Mouse (Mus musculus) erythroblast, adult 5-6 weeks (primary cell): ENCODE measurements around the gene H2-Ob. TPM values are rescaled to one million over a fixed set of nuclear protein-coding genes. Genes with fewer than 3 reads are reported as not detected.

ENCODE experiments used
- ATAC-seq: replicated peaks from 2 replicates; pipeline ENCODE4 v1.8.0; 2016; ENCODE audit warnings: moderate number of reproducible peaks, mild to moderate bottlenecking, moderate TSS enrichment, inconsistent platforms; ENCODE audit not compliant: poor library complexity, low FRiP score, severe bottlenecking
- total RNA-seq, 2 experiments: library from RNA; stranded (forward) in 1 of 2; stranded (reverse) in 1 of 2; fragments of 150-400 nt in 1 of 2; fragments of 200-764, 138-1000 nt in 1 of 2; gene quantifications; 2 replicates each; pipeline versions ENCODE4 v1.2.3 to v1.2.4; 2015 to 2017; ENCODE audit warnings: low replicate concordance in 2 of 2

The H2-Ob gene
- total RNA-seq, 2 experiments from 2014 or later: 1.4 to 8.1 TPM

- ATAC-seq: no peak
These were observed 31.5 kb downstream of the H2-Ob start for GRCm38 (mm10) chr17:34270230-34270629.

DNA sequence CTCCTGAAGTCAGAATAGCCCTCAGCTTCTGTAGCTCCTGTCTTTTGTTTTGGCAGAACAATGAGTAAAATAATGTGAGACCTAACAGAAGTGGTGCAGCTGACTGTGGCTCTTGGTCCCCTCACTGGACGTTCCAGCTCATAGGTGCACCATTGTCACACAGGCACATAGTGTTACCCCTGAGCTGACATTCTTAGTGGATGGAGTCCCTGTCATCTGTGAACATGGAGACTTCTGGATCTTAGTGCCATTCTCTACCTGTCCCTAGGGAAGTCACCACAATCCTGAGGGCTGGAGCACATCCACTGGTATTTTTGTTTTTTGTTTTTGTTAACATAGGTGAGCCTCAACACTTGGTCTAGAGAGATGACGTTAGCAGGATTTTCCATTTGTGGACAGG is 32.2 kb downstream of the H2-Ob start:
- no peak for ATAC-seq

- ATAC-seq: no peak
These were observed 33.4 kb downstream of the H2-Ob start for GRCm38 (mm10) chr17:34272102-34272501.

DNA sequence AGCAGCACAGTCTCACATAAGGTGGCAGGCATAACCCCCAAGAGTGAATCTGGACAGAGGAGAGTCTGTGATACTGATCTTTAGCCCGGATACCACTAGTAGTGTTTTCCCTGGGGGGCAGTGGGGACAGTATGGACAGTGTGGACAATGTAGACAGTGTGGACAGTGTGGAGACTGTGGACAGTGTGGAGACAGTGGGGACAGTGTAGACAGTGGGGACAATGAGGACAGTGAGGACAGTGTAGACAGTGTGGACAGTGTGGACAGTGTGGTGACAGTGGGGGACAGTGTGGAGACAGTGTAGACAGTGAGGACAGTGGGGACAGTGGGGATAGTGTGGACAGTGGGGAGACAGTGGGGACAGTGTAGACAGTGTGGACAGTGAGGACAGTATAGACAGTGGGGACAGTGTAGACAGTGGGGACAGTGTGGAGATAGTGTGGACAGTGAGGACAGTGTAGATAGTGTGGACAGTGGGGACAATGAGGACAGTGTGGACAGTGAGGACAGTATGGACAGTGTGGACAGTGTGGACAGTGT is 41.9 kb downstream of the H2-Ob start:
- ATAC-seq: peak; percentile 49; the same call in 1 of the 2 replicates

GRCm38 (mm10) chr17:34281836-34282235 is 43.1 kb downstream of the H2-Ob start:
- no peak for ATAC-seq

DNA sequence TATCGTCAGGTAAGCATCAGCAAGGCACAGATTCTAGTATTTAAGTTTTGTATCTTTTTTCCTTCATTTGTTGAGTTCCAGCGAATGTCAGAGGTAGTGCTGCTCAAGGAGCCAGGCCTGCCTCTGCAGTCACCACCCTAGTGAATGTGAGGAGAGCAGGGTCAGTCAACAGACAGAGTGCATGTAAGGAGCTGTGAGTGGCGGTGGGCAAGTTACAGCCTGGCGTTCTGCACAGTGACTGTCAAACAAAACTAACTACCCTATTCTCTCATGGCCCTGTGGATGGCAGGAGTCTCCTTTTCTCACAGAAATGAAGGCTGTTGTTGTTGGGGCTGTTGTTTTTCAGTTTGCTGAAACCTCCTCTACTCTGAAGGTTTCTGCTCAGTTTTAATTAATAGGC is 46.7 kb downstream of the H2-Ob start:
- no peak for ATAC-seq

GRCm38 (mm10) chr17:34285848-34286247 is 47.1 kb downstream of the H2-Ob start:
- no peak for ATAC-seq

DNA sequence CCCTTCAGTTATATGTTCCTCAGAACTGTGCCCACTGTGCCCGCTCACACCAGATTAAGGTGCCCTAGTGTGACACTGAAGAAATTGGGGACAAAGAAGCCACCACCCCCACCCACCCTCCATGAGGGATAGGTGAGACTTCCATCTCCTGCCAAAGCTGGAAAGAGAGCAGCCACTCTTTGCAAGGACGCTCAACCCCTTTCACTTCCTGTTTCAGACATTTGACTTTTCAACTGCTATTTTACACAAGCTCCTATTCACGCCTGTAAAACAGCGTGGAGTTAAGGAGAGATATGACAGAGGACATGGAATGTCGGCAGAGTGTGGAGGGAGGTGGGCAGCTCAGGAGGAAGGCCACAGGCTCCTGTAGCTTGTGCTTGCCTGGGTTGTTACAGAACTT is 47.8 kb downstream of the H2-Ob start:
- ATAC-seq: no peak

DNA sequence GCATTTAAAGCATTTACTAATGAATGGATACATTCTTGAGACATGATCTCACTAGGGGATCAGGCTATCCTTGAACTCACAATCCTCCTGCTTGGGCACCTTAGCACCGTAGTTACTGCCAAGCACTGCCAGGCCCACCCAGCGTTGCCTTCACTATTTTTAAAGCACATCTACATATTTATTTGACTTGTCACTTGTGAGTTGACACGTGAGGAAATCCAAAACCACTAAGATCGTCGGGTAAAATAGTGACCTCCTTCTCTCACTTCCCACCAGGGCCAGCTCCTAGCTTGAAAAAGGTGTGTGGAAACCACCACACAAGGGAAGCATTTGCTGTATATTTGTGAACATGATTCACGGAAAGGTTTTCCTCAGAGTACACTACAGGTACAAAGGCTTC is 48.3 kb downstream of the H2-Ob start:
- ATAC-seq: no peak

GRCm38 (mm10) chr17:34287648-34288047 is 48.9 kb downstream of the H2-Ob start, which contains the start of gene H2-Aa:
H2-Aa (minus strand) TSS chr17:34287823.
- ATAC-seq: no peak

DNA sequence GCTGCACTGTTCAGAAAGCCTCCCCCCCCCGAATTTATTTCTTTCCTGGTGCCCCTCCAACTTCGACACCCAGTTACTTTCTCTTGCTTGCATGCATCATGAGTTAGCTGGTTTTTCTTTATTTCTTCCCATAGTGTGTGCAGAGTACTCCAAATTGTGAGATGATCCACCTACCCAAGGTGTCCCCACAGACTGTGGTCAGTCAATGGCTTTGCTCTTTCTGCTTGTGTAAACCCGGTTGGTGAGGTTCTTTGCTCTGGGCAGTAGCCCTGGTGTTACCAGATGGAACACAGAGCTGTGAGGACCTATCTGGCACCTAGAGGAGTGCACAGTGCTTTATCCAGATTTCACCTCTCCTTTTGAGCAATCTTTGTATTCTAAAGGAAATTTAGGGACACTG is 49.4 kb downstream of the H2-Ob start:
- ATAC-seq: no peak

DNA sequence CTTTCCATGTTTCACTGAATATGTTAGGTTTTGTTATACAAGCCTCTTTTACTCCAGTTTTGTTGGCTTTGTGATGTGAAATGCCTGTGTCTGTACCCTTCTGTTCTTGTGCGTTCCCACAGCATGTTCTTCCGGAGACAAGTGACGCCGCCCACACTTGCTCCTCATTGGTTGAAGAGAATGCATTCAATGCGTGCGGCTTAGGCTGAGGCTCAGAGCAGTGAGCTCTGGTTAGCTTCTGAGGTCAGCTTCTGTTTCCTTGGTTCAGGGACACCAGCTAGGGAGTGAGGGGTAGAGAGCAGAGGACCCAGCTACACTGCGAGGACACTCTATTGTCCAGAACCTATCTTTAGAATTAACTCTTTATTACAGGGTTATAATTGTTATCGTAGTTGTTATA is 52.9 kb downstream of the H2-Ob start:
- no peak for ATAC-seq

- no peak for ATAC-seq
These were observed 53.9 kb downstream of the H2-Ob start for GRCm38 (mm10) chr17:34292570-34292969.

- no peak for ATAC-seq
These were observed 54.8 kb downstream of the H2-Ob start for GRCm38 (mm10) chr17:34293533-34293932.

DNA sequence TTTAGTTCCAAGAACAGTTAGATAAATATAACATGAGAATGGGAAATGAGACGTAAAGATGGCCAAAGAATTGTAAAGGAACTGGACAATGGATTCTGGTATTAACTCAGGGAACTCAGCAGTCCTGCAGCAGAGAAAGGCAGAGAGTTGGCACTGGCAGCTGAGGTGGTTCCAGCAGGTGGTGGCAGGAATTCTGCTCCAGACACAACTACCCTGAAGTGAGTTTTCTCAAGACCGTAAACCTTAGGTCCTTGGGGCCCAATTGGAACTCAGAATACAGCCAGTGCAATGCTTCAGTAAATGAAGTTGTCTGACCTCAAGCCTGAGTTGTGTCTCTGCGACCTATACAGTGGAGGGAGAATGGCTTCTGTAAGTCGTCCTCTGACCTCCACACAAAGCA is 55.5 kb downstream of the H2-Ob start:
- no peak for ATAC-seq

- ATAC-seq: no peak
These were observed 56.6 kb downstream of the H2-Ob start for GRCm38 (mm10) chr17:34295307-34295706.

DNA sequence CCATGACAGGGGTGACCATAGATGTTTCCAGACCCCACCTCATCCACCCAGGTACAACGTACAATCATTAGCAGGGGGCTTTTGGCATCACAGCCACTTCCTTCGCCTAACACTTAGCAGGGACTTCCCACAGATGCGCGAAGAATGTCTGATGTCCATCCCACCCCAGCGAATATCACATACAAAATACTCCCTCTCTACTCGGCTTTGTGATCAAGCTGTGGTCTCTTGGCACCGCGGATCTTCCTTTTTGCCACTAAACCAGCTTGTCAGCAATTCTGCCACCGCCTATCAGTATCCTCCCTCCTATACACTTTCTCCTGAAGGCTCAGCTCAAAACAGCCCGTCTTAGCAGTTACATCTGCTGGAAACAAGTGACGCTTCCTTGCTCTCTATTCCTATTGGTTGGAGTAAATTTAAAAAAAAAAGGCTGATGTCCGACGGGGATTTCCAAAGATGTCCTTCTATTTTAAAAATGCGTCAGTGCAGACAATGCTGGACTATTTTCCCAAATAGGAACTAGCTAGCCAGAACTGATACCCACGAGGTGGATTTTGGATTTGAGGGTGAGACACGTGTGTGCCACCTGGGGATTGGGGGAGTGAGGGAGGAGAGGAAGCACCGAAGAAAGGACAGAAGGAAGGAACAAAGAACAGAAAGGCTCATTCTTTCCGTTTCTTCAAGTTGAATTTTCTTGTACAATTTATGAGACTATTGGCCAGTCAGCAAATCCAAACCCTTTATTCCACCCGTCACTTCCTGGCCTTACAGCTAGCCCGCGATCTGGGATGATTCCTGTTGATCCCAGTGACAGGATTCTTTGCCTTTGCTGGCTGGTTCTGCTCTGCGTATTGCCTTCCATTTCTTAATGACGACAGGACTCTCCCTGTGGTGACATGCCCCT is 57.4 kb downstream of the H2-Ob start:
- no peak for ATAC-seq

GRCm38 (mm10) chr17:34299356-34299755 is 60.7 kb downstream of the H2-Ob start:
- ATAC-seq: no peak

GRCm38 (mm10) chr17:34300071-34300470 is 61.4 kb downstream of the H2-Ob start:
- no peak for ATAC-seq

GRCm38 (mm10) chr17:34300691-34301566 is 62.2 kb downstream of the H2-Ob start:
- no peak for ATAC-seq
